Mouse (Mus musculus) fat pad, adult 2 months (tissue): ENCODE data around the gene Trim8.

Experiments used
- DNase-seq: peaks from one replicate; pipeline ENCODE4 v3.0.0-alpha.2; 2011; ENCODE audit warnings: low read depth, low spot score; ENCODE audit errors: extremely low read depth

The Trim8 gene

DNA sequence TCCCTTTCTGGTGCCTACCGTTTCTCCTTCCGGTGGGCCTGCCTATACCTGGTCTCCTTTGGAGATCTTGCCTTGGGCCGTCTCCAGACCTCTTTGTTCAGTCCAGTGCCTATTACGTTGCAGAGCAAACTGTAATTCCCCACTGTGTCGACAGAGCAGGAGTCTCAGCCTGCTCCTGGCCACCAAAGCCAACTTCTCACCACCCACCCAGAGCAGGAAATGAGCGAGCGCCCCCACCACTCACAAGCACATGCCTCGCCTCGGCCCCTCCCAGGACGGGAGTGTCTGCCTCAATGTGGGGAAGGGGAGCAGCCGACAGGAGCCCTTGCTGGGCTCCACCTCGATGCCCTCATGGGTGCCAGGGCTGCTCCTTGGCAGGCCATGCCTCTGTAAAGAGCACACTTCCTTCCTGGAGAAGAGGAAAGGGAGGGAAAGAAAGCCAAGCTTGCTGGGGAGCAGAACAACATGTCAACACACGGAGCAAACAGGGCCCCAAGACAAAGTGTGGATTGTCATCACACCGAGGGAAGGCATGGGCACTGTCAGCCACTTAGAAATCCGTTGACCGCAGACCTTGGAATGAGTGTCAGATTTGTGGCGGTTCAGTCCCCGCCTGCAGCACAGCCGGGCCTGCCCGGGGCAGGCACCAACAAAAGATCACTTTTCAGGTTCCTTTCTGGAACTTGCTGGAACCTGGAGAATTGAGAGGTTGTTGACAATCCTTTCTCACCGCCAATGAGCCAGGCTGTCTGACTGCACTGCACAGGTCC lies 22.0 kb upstream of the Trim8 start:
- no peak for DNase-seq

DNA sequence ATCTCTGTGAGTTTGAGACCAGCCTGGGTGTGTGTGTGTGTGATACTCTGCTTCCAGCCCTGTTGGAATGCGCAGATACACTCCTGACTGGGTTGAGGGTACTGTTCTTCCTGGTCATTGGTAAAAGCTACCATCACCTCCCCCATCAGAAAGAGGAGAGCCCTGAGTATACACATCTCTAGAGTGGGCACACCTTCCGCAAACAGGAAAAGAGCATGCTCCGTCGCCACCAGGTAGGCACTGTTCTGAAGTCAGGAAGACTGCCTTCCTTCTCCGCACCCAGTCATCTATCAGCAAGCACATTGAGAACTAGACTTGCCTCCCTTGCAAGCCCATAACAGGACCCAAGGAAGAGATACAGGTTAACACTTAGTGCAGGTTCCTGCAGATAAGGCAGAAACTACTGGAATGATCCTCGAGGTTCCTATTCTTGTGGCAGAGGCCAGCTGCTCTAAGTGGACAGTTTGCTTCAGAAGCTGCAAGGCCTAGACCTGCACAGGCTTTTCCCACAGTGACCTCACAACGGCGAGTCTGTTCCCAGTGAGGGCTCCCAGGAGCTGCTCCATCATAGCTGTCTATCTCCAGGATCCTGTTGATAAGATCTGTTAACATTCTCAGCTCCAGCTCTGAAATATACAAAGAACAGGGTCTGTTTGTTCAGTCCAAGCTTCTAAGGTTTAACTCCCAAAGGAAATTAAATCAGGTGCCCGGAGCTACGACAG lies 20.7 kb upstream of the Trim8 start:
- DNase-seq = no peak

DNA sequence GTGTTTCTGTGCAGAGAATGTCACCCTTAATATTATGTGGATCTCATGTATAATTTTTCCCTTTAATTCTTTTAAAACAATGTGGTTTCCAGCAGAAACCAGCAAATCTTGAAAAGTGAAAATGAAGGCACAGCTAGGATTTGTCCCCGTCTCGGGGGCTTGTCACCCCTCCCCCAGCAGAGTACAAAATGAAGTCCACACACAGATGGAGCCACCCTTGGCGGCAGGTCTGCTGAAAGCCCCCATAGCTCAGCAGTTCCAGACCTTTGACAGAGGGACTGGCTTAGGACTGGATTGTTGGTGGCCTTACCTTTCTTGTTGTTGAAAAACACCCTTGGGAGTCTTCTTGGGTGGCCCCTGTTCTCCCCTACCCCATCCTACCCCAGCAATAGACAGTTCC lies 20.1 kb upstream of the Trim8 start:
- no peak for DNase-seq

DNA sequence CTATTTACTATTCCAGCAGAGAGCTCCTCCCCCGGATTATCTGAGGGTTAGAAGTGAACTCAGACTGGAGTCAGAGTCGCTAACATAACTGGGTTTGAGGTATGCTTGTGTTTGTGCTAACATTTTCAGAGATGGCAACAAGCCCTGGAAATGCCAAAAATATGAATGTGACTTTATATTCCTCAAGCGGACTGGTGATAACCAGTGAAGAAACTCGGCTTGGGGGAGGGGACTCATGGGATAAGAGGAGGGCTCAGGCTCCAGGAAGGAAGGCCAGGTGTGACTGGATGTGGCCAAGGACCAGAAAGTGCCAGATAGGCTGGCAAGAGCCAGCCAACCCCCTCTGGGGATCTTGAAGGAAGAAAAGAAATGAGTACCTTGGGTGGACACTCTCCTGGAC lies 19.7 kb upstream of the Trim8 start:
- no peak for DNase-seq

DNA sequence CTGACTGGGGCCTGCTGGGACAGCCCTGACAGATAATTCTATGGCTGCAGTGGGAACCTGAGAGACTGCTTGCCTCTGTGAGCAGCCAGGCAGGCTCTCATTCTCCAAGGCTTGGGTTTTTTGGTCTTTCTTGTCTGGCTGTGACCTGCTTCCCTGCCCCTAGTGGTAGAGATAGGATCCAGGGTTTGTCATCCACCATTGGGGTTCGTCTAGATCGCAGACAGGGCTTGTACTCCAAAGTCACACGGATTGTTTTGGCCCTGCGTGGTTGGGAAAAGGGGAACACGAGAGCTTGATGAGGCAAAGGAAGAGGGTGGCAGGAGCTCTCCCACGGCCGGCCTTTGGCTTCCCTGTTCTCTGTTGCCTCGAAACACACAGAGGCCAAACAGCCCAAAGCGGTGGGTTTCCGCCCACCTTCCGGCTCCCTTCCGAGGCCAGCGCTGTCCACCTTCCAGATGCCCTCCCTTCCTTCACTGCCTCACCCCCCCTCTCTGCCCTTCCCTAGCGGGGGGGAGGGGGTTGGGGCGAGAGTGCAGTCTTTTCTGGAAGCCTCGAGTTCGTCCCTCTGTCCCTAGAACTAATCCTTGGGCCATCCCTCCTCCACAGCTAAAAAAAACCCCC lies 18.5 kb upstream of the Trim8 start:
- DNase-seq = no peak

DNA sequence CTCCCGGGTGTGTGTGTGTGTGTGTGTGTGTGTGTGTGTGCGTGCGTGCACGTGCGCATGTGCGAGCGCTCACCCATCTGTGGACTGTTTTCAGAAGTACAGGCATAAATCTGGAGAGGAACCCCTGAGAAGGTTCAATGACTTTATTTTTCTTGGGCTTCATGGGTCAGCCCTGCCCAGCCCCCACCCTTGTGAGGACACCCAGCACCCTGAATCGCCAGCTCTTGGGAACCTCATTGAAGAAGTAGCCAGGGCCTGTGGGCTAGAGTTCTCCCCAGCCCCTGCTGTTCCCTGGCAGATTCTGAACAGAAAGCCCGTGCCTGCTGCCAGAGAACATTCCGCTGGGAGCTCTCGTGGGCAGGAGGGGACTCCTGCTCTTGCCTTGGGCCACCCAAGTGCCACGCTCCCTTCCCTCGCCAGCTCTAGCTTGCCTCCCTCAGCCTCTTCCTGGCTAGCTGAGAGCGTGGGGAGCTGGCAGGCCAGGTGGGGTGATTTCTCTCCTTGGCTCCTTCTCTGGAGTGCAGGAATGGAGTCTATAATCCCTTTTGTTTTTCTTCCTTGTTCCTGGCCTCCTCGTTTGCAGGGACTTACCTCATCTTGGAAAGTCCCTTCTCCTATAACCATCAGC lies 17.7 kb upstream of the Trim8 start:
- DNase-seq = peak; percentile 84

DNA sequence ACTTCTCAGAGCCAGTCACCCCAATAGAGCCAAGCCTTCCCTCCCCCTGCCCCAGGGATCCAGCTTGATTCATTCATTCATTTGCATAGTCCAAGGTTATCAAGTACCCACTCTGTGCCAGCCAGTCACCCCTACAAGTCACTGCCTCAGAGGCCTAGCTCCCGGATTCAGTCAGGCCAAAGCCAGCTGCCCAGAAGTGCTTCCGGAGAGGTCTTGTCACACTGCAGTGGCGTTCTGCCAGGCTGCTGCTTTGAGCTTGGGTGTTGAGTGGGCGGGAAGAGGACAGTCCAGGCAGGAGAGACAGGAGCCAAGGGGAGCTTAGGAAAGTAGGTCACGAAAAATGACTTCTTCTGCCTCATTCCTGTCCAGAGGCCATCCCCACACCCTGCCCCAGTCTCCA lies 17.0 kb upstream of the Trim8 start:
- DNase-seq = peak; percentile 76

GRCm38 (mm10) chr19:46485847-46486246 lies 15.7 kb upstream of the Trim8 start:
- DNase-seq = no peak

GRCm38 (mm10) chr19:46486709-46487108 lies 14.8 kb upstream of the Trim8 start:
- no peak for DNase-seq

GRCm38 (mm10) chr19:46489448-46489847 lies 12.1 kb upstream of the Trim8 start:
- DNase-seq = no peak

GRCm38 (mm10) chr19:46490634-46491033 lies 10.9 kb upstream of the Trim8 start:
- DNase-seq = no peak

- DNase-seq = no peak
These were observed 6.4 kb upstream of the Trim8 start for GRCm38 (mm10) chr19:46495136-46495535.

DNA sequence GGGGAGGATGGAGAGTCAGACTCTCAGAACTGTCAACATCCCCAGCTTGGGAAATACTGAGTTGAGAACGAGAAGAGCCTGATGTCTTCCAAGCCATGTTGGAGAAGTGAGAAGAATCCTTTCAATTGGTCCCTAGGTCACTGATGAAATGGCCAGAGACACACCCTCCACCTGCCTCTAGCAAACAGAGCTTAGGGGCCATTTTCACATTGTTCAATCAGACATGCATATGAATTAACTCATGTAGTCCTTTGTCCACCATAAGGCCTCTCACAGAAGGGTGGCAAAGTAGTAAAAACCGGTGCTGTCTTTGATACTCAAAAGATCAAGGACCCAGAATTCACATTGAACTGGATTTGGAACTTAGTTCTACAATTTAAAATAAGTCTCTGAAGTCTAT lies 4.3 kb upstream of the Trim8 start:
- no peak for DNase-seq

- DNase-seq = no peak
These were observed 2.0 kb upstream of the Trim8 start for GRCm38 (mm10) chr19:46499539-46499835.

GRCm38 (mm10) chr19:46499836-46500580 lies 1.5 kb upstream of the Trim8 start:
- peak; percentile 94 for DNase-seq

DNA sequence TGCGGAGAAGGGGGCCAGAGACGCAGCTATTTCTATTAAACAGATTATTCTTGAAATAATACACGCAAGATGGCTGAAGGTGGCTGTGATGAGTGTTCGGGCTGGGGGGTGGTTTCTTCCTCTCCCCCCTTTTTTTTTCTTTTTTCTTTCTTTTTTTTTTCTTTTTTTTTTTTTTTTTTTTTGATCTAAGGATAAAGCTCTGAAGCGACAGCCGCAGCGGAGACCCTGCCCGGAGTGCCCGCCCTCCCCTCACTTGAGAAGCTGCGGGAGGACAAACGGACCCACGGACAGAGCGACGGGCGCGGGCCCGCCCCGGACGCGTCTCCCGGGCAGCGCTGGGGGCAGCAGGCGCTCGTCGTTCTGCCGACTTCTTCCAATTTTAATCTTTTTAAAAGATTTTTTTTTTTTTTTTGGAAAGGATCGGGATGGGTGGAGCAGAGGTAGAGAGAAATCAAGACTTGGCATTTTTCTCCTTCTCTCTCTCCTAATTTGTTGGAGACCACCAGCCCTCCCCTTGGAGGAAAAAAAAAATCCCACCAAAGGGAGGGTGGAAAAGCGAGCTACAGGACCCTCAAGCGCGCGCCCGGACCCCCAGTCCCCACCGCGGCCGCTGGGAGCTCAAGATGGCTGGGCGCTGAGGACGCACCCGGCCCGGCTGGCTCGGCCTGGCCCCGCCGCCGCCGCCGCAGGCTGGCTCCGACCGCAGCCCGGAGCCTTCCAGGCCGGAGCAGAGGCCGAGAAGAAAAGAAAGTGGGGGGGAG lies 741 bp upstream of the Trim8 start:
- no peak for DNase-seq

DNA sequence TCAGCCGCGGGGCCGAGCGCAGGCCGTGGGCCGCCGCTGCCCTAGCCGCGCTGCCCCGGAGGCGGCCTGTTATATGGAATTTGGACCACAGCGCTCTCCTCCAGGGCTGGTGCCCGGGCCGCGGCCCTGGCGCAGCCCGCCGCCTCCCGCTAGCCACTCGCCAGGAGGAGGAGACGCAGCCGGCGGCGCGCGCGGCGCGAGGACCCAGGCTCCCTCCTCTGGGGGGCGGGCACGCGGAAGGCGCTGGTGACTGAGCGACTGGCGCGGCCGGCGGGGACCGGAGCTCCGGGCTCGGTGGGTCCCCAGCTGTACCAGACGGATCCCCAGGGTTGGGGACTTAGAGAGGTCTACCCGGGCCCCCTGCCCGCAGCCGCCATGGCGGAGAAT lies 560 bp downstream of the Trim8 start:
- DNase-seq = no peak

DNA sequence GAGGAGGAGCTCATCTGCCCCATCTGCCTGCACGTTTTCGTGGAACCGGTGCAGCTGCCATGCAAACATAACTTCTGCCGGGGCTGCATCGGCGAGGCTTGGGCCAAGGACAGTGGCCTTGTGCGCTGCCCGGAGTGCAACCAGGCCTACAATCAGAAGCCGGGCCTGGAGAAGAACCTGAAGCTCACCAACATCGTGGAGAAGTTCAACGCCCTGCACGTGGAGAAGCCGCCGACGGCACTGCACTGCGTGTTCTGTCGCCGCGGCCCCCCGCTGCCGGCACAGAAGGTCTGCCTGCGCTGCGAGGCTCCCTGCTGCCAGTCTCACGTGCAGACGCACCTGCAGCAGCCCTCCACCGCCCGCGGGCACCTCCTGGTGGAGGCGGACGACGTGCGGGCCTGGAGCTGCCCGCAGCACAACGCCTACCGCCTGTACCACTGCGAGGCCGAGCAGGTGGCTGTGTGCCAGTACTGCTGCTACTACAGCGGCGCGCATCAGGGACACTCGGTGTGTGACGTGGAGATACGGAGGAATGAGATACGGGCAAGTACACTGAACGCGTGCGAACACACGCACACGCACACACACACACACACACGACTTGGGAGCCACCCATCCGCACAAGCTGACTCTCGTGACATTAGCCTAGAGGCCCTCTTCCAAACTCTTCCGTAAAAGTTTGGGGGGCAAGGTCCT lies 1.1 kb downstream of the Trim8 start:
- DNase-seq = no peak

DNA sequence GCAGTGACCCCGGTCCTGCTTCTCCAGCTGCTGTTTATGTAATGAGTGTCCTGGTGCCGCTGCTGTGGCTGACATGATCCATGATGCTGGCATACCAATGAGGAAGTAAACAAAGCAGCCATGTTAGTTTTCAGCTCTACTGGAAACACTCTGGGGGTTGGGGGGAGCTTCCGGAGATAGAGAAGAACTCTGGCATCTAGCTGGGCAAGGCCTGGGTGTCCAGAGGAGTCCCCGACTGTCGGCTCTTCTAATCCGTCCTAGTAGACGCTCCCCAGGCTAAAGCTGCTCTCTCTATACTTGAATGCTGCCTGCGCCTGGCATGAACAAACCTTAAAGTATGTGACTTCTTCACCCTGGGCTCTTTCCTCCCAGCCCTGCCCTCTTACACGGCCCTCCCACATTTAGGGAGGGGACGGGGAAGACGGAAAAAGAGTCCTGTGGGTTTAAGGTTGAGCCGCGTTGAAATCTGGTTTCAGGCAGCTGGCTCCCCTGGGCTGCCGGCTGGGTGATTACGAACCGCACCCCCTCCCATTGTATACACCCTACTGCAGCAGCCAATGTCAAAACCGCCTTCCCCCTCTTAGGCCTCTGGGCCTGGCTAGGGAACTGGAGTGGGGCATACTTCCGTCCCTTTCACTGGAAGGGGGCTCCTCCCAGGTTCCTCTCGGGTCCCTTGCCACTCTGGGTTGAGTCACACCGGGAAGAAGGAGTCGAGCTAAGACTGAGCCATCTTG lies 2.0 kb downstream of the Trim8 start:
- DNase-seq = no peak
